In the genomic region with DNA sequence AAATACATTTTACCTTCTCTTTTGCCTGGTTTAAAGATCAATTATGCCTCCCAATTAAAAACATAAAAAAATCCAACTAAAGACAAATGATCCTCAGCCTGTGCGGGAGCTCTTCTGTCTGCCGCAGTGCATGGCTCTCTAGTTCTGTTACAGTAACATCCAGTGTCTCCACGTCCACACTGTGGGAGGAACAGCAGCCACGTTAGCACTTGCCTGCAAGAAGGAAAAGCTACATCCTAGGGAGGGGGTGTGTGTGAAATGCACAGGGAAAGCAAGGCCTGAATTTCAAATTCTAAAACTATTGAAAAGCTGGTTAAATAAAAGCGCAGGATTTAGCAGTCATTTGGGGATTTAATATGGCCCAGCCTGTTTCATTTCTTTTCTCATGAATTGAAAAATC, we compare ENCODE assay signal across 16 mouse cellular contexts.
DNase-seq lines count a peak whose midpoint lies in the region; ATAC-seq and TF ChIP-seq lines count a peak whose summit lies in the region.
"Had no signal": no experiment of that assay in that cellular context is flagged by ENCODE, and none has a peak within 500 bp of the region (broad histone marks: within the 10 kb centered on the region; RNA-seq: fewer than 3 reads in every experiment).

No protein-coding gene starts in this region.

- no peak for TF ChIP-seq CTCF in layer of hippocampus, adult 2 months (conservative IDR thresholded peaks at IDR 0.05)

- H3K36me3 ChIP-seq in kidney, embryonic 16.5 days (ENCODE audit: insufficient read depth, low read length) = no peaks in the 10 kb centered on the region
- H3K36me3 ChIP-seq: embryonic facial prominence, embryonic 12.5 days had no signal

- H3K4me3 ChIP-seq in layer of hippocampus, adult 2 months = no peak overlapping the region
- H3K4me3 ChIP-seq in kidney, embryonic 16.5 days (ENCODE audit: low read length) = no peak overlapping the region
- H3K4me3 ChIP-seq: embryonic facial prominence, embryonic 12.5 days had no signal

- ATAC-seq in kidney, embryonic 16.5 days (ENCODE audit: low FRiP score, low TSS enrichment) = no peak
- ATAC-seq: inflammation-experienced regulatory T-cells, adult 6 months had no signal

- H3K9me3 ChIP-seq in kidney, embryonic 16.5 days (ENCODE audit: low read length) = no peaks in the 10 kb centered on the region
- H3K9me3 ChIP-seq: embryonic facial prominence, embryonic 12.5 days had no signal

- H3K4me2 ChIP-seq in kidney, embryonic 16.5 days (replicated peaks; ENCODE audit: low read depth, low read length) = no peak overlapping the region
- H3K4me2 ChIP-seq: embryonic facial prominence, embryonic 12.5 days had no signal

- peak in 1 of 2 experiments; percentile 3 for DNase-seq in layer of hippocampus, adult 2 months (ENCODE audit: low spot score in 2 of 2)
- DNase-seq in layer of hippocampus, postnatal 25 days (ENCODE audit: extremely low spot score in 1 of 2, low spot score in 1 of 2) = no peak
- DNase-seq in brain, embryonic 18.5 days (ENCODE audit: low read depth, low spot score) = peak; percentile 12
- DNase-seq in left cerebral cortex, adult 18-20 months (ENCODE audit: low spot score in 2 of 2) = peak; percentile 44 to 62
- DNase-seq in right cerebral cortex, adult 2 months (ENCODE audit: low spot score in 2 of 2) = peak; percentile 54 to 59
- no peak for DNase-seq in kidney, postnatal 14 days
- no peak for DNase-seq in spleen, postnatal 10 days (ENCODE audit: low spot score in 2 of 2)
- DNase-seq: cerebellum, postnatal 10 days; heart, adult 11 months; heart, postnatal 10 days; kidney, postnatal 25 days; lung, adult 18-20 months; thymus, postnatal 36 days had no signal

- H3K27ac ChIP-seq in layer of hippocampus, adult 2 months = peak overlapping the region; percentile 24; the same call in 1 of the 2 replicates
- no peak overlapping the region for H3K27ac ChIP-seq in kidney, embryonic 16.5 days (ENCODE audit: low read length)
- H3K27ac ChIP-seq: embryonic facial prominence, embryonic 12.5 days had no signal

- 44% methylated on average over 5 of the region's 5 CpGs for WGBS in kidney, embryonic 16.5 days

- no peak overlapping the region for H3K9ac ChIP-seq in kidney, embryonic 16.5 days (replicated peaks; ENCODE audit: low read length)
- H3K9ac ChIP-seq: embryonic facial prominence, embryonic 12.5 days had no signal

- H3K27me3 ChIP-seq in kidney, embryonic 16.5 days (ENCODE audit: insufficient read depth, low read length) = no peaks in the 10 kb centered on the region
- H3K27me3 ChIP-seq: embryonic facial prominence, embryonic 12.5 days had no signal

- H3K4me1 ChIP-seq in kidney, embryonic 16.5 days (ENCODE audit: insufficient read depth, low read length) = peaks cover 5% of the 10 kb centered on the region; the same call in 1 of the 2 replicates
- H3K4me1 ChIP-seq: embryonic facial prominence, embryonic 12.5 days had no signal

Comparison
In these comparisons a context has a peak if more than half of its experiments do, and no peak if none do; other contexts are left out.
1. DNase-seq: peak in brain, embryonic 18.5 days (single experiment), left cerebral cortex, adult 18-20 months (2 of 2) and right cerebral cortex, adult 2 months (2 of 2); none in layer of hippocampus, postnatal 25 days (0 of 2), kidney, postnatal 14 days (single experiment) and spleen, postnatal 10 days (0 of 2).